ENCODE assay signal across 9 mouse cellular contexts in genomic region chr3:101805562-101806004, GRCm38 (mm10). TPM values are rescaled to one million over a fixed set of nuclear protein-coding genes. Genes with fewer than 3 reads are reported as not detected.
DNase-seq lines count a peak whose midpoint lies in the region; ATAC-seq lines count a peak whose summit lies in the region.
"Had no signal": no experiment of that assay in that cellular context is flagged by ENCODE, and none has a peak within 500 bp of the region (broad histone marks: within the 10 kb centered on the region; RNA-seq: fewer than 3 reads in every experiment).

No protein-coding gene starts in this region.

- no peaks in the 10 kb centered on the region for H3K9me3 ChIP-seq in heart, embryonic 11.5 days (replicated peaks; ENCODE audit: control insufficient read depth, low read length)
- no peaks in the 10 kb centered on the region for H3K9me3 ChIP-seq in kidney, embryonic 15.5 days (replicated peaks)
- H3K9me3 ChIP-seq in midbrain, embryonic 13.5 days, result no peaks in the 10 kb centered on the region
- H3K9me3 ChIP-seq: embryonic facial prominence, embryonic 15.5 days had no signal

- no peak for ATAC-seq in cerebellum, adult (ENCODE audit: insufficient number of reproducible peaks, low FRiP score, low TSS enrichment)
- ATAC-seq in heart, embryonic 11.5 days (replicated peaks; ENCODE audit: insufficient number of reproducible peaks, low FRiP score, low TSS enrichment), result no peak
- peak; percentile 64 for ATAC-seq in kidney, embryonic 15.5 days (replicated peaks; ENCODE audit: low FRiP score)
- ATAC-seq in midbrain, embryonic 13.5 days, result peak; percentile 32

- H3K4me3 ChIP-seq in heart, embryonic 11.5 days (ENCODE audit: low read depth, low read length), result no peak overlapping the region
- H3K4me3 ChIP-seq in kidney, embryonic 15.5 days (replicated peaks), result no peak overlapping the region
- no peak overlapping the region for H3K4me3 ChIP-seq in midbrain, embryonic 13.5 days (replicated peaks)
- H3K4me3 ChIP-seq: embryonic facial prominence, embryonic 15.5 days had no signal

- peak; percentile 43 to 47 for DNase-seq in cerebellum, postnatal 10 days
- no peak for DNase-seq in urinary bladder, postnatal 4 days (ENCODE audit: low spot score in 2 of 2)
- no peak for DNase-seq in spleen, postnatal 4 days (ENCODE audit: low spot score in 2 of 2)
- no peak for DNase-seq in right cerebral cortex, postnatal 25 days

- H3K9ac ChIP-seq in heart, embryonic 11.5 days (ENCODE audit: low read depth, low read length), result peak overlapping the region; percentile 12; the same call in 1 of the 2 replicates
- H3K9ac ChIP-seq in kidney, embryonic 15.5 days, result no peak overlapping the region
- no peak overlapping the region for H3K9ac ChIP-seq in midbrain, embryonic 13.5 days (replicated peaks)
- H3K9ac ChIP-seq: embryonic facial prominence, embryonic 15.5 days had no signal

- H3K27me3 ChIP-seq in heart, embryonic 11.5 days (ENCODE audit: control insufficient read depth, insufficient read depth, low read length), result no peaks in the 10 kb centered on the region
- no peaks in the 10 kb centered on the region; the same call in 1 of the 2 replicates for H3K27me3 ChIP-seq in kidney, embryonic 15.5 days
- no peaks in the 10 kb centered on the region for H3K27me3 ChIP-seq in midbrain, embryonic 13.5 days
- H3K27me3 ChIP-seq: embryonic facial prominence, embryonic 15.5 days had no signal

- H3K4me1 ChIP-seq in heart, embryonic 11.5 days (ENCODE audit: control insufficient read depth, insufficient read depth, low read length), result peaks cover 44% of the 10 kb centered on the region
- peaks cover 52% of the 10 kb centered on the region for H3K4me1 ChIP-seq in kidney, embryonic 15.5 days
- H3K4me1 ChIP-seq in midbrain, embryonic 13.5 days (replicated peaks), result peaks cover 33% of the 10 kb centered on the region

- no peak overlapping the region for H3K4me2 ChIP-seq in heart, embryonic 11.5 days
- H3K4me2 ChIP-seq in kidney, embryonic 15.5 days, result peak overlapping the region; percentile 24; the same call in 1 of the 2 replicates
- no peak overlapping the region; the same call in 1 of the 2 replicates for H3K4me2 ChIP-seq in midbrain, embryonic 13.5 days (replicated peaks)

- 18% methylated on average over 13 of the region's 13 CpGs for WGBS in heart, embryonic 11.5 days (ENCODE audit: insufficient replicate concordance)
- 12% methylated on average over 13 of the region's 13 CpGs for WGBS in kidney, embryonic 15.5 days
- WGBS in midbrain, embryonic 13.5 days, result 17% methylated on average over 13 of the region's 13 CpGs

- no peaks in the 10 kb centered on the region for H3K36me3 ChIP-seq in heart, embryonic 11.5 days (ENCODE audit: control insufficient read depth, insufficient read depth, low read length)
- no peaks in the 10 kb centered on the region for H3K36me3 ChIP-seq in kidney, embryonic 15.5 days
- no peaks in the 10 kb centered on the region for H3K36me3 ChIP-seq in midbrain, embryonic 13.5 days
- H3K36me3 ChIP-seq: embryonic facial prominence, embryonic 15.5 days had no signal

- peak overlapping the region; percentile 97 for H3K27ac ChIP-seq in heart, embryonic 11.5 days (ENCODE audit: low read depth, low read length)
- H3K27ac ChIP-seq in kidney, embryonic 15.5 days, result peak overlapping the region; percentile 63
- H3K27ac ChIP-seq in midbrain, embryonic 13.5 days, result no peak overlapping the region
- H3K27ac ChIP-seq: embryonic facial prominence, embryonic 15.5 days had no signal

RNA-seq across cellular contexts. Expression of gene Mab21l3, which starts 43.2 kb away (rescaled TPM):
- polyA plus RNA-seq in heart, embryonic 11.5 days (2014; fragmentation: Nextera tagmentation; extraction: Ambion mirVana), result 0.11 and 0.25 TPM in 2 replicates
- polyA plus RNA-seq in kidney, embryonic 15.5 days (2015; fragmentation: Nextera tagmentation; extraction: Ambion mirVana), result 0.73 TPM in 2 replicates
- 0.35 TPM in 2 replicates for polyA plus RNA-seq in midbrain, embryonic 13.5 days (2015; fragmentation: Nextera tagmentation; extraction: Ambion mirVana)

Comparison
In these comparisons a context has a peak if more than half of its experiments do, and no peak if none do; other contexts are left out.
1. DNase-seq: peak in cerebellum, postnatal 10 days (2 of 2); none in urinary bladder, postnatal 4 days (0 of 2), spleen, postnatal 4 days (0 of 2) and right cerebral cortex, postnatal 25 days (single experiment).
2. ATAC-seq: peak in kidney, embryonic 15.5 days (single experiment) and midbrain, embryonic 13.5 days (single experiment); none in cerebellum, adult (single experiment) and heart, embryonic 11.5 days (single experiment).